Mouse (Mus musculus): ENCODE results near the gene Ctsz. TPM values are rescaled to one million over a fixed set of nuclear protein-coding genes. Genes with fewer than 3 reads are reported as not detected.

The Ctsz gene
- polyA plus RNA-seq (2014; fragmentation: Nextera tagmentation; extraction: Ambion mirVana), result 172 and 179 TPM in 2 replicates

- ATAC-seq (ENCODE audit: insufficient read depth) (peak; percentile 76), DNase-seq (peak; percentile 79)
- no peaks in the 10 kb centered on the region for H3K27me3 ChIP-seq (ENCODE audit: insufficient read depth, low read length)
- H3K27ac ChIP-seq (ENCODE audit: low read depth), result peak within 1 kb of the TSS; percentile 50; the same call in 1 of the 2 replicates
- under 1% methylated on average over 38 of the region's 38 CpGs for WGBS
- peaks cover 26% of the 10 kb centered on the region for H3K4me1 ChIP-seq (ENCODE audit: insufficient read depth)
- no peak for TF ChIP-seq CTCF (IDR thresholded peaks at IDR 0.05; ENCODE audit: low read depth)
- no peaks in the 10 kb centered on the region for H3K9me3 ChIP-seq (ENCODE audit: low read depth, low read length)
- peak within 1 kb of the TSS; percentile 64 for H3K4me3 ChIP-seq (ENCODE audit: low read depth, low read length)
- H3K36me3 ChIP-seq (ENCODE audit: insufficient read depth), result peaks cover 8% of the 10 kb centered on the region; the same call in 1 of the 2 replicates
- peak within 1 kb of the TSS; percentile 65 for H3K9ac ChIP-seq
- H3K4me2 ChIP-seq, result peak within 1 kb of the TSS; percentile 82
These were observed at the start of gene Ctsz for GRCm38 (mm10) chr2:174438737-174439449. TSS of gene Ctsz (minus strand) at chr2:174439039.

DNA sequence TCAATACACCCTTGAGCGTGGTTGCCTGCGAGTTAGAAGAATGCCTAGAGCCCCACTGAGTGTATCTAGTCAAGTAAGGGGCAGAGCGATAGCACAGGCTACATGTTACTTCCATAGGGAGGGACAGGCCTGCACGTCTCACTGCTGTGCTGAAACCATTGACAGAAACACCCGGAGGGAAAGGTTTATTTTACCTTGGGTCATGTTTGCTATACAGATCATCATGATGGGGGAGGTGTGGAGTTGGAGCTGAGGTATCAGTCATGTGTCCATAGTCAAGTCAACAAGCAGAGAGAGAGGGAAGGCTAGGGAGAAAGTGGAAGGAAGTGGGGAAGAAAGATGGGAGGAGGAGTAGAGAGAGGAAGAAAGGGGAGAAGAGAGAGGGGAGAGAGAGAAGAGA is 48.2 kb upstream of the Ctsz start:
- DNase-seq, result no peak
- ATAC-seq (ENCODE audit: insufficient read depth), result no peak
- H3K4me3 ChIP-seq (ENCODE audit: low read depth, low read length), result no peak overlapping the region
- H3K9me3 ChIP-seq (ENCODE audit: low read depth, low read length), result no peaks in the 10 kb centered on the region
- H3K4me1 ChIP-seq (ENCODE audit: insufficient read depth), result no peaks in the 10 kb centered on the region
- H3K27me3 ChIP-seq (ENCODE audit: insufficient read depth, low read length), result no peaks in the 10 kb centered on the region
- H3K9ac ChIP-seq, result no peak overlapping the region
- TF ChIP-seq CTCF (IDR thresholded peaks at IDR 0.05; ENCODE audit: low read depth), result no peak
- H3K4me2 ChIP-seq, result no peak overlapping the region
- 63% methylated on average over 5 of the region's 5 CpGs for WGBS
- no peaks in the 10 kb centered on the region for H3K36me3 ChIP-seq (ENCODE audit: insufficient read depth)
- H3K27ac ChIP-seq (ENCODE audit: low read depth), result no peak overlapping the region

DNA sequence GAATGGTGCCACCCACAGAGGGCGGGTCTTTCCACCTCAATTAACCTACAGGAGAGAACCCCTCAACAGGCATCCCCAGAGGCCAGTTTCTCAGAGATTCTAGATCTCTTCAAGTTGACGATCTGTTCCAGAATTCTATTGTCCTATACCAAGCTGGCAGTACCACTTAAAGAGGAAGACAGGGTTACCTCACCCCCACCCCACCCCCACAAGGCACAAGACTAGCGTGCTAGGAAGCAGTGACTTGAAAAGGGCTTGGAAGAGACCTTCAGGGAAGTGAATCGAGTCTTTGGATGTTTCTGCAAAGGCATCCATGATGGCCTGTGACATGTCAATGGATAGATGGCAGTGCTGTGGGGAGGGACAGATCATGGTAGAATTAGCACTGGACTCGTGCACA is 39.9 kb upstream of the Ctsz start:
- 0 out of 2 replicates have a peak overlapping the region, but pooled peaks have one; percentile 31 for H3K27ac ChIP-seq (ENCODE audit: low read depth)
- H3K27me3 ChIP-seq (ENCODE audit: insufficient read depth, low read length), result no peaks in the 10 kb centered on the region
- H3K4me3 ChIP-seq (ENCODE audit: low read depth, low read length), result no peak overlapping the region
- no peaks in the 10 kb centered on the region for H3K36me3 ChIP-seq (ENCODE audit: insufficient read depth)
- no peaks in the 10 kb centered on the region for H3K9me3 ChIP-seq (ENCODE audit: low read depth, low read length)
- H3K4me2 ChIP-seq, result no peak overlapping the region
- no peak for TF ChIP-seq CTCF (IDR thresholded peaks at IDR 0.05; ENCODE audit: low read depth)
- no peak overlapping the region for H3K9ac ChIP-seq
- DNase-seq, result no peak
- H3K4me1 ChIP-seq (ENCODE audit: insufficient read depth), result no peaks in the 10 kb centered on the region
- ATAC-seq (ENCODE audit: insufficient read depth), result no peak
- 66% methylated on average over 5 of the region's 5 CpGs for WGBS

GRCm38 (mm10) chr2:174477543-174478319 is 38.9 kb upstream of the Ctsz start:
- H3K4me2 ChIP-seq, result no peak overlapping the region
- no peaks in the 10 kb centered on the region for H3K27me3 ChIP-seq (ENCODE audit: insufficient read depth, low read length)
- no peaks in the 10 kb centered on the region for H3K36me3 ChIP-seq (ENCODE audit: insufficient read depth)
- H3K9ac ChIP-seq, result no peak overlapping the region
- H3K9me3 ChIP-seq (ENCODE audit: low read depth, low read length), result no peaks in the 10 kb centered on the region
- DNase-seq, result no peak
- ATAC-seq (ENCODE audit: insufficient read depth), result no peak
- no peaks in the 10 kb centered on the region for H3K4me1 ChIP-seq (ENCODE audit: insufficient read depth)
- peak overlapping the region; percentile 31 for H3K27ac ChIP-seq (ENCODE audit: low read depth)
- TF ChIP-seq CTCF (IDR thresholded peaks at IDR 0.05; ENCODE audit: low read depth), result no peak
- H3K4me3 ChIP-seq (ENCODE audit: low read depth, low read length), result no peak overlapping the region
- 47% methylated on average over 3 of the region's 3 CpGs for WGBS

GRCm38 (mm10) chr2:174473550-174473927 is 34.7 kb upstream of the Ctsz start:
- Histone ChIP-seq H3K9ac (peak overlapping the region; percentile 42), H3K4me2 (peak overlapping the region; percentile 83), H3K27ac (ENCODE audit: low read depth) (peak overlapping the region; percentile 77), H3K9me3 (ENCODE audit: low read depth, low read length) (no peaks in the 10 kb centered on the region), H3K4me1 (ENCODE audit: insufficient read depth) (no peaks in the 10 kb centered on the region), H3K27me3 (ENCODE audit: insufficient read depth, low read length) (no peaks in the 10 kb centered on the region), H3K36me3 (ENCODE audit: insufficient read depth) (peaks cover 17% of the 10 kb centered on the region; the same call in 1 of the 2 replicates), H3K4me3 (ENCODE audit: low read depth, low read length) (peak overlapping the region; percentile 84)
- WGBS, result 58% methylated on average over 5 of the region's 5 CpGs
- no peak for TF ChIP-seq CTCF (IDR thresholded peaks at IDR 0.05; ENCODE audit: low read depth)
- DNase-seq (no peak), ATAC-seq (ENCODE audit: insufficient read depth) (no peak)

DNA sequence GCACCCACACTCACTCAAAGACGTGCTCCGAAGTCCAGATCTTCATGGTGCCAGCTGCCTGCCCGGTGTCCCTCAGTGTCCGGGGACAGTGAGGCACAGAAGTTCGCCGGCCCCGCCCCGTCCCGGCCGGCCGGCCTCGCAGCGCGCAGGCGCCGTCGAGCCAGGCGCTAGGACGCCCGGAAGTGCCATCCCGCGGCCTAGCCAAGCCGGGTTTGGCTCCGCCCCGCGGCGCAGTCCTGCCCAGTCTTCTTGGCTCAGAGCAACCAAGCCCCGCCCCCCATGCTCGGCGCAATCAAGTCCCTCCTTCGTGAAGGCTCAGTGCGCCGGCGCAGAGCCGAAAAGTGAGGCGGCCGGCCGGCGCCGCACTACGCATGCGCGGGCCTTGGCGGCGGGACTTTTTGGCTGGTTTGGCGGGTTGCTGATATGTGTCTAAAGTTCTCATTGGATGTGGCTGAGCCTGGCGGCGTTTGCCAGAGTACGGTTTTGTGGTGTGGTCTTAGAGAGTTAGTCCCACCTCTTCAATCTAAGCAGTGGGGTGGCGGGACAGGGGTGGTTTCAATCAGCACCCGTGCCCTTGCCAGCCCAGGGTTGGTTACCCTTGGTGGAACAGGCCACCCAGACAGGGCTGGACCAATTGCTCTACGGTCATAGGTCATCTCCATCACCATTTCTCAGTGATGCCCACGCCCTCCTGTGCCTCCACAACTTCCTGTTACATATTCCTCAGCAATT is 34.1 kb upstream of the Ctsz start, which contains the start of gene Prelid3b:
Gene Prelid3b (minus strand): TSS at position 264 of the 732 bp plus-strand sequence.
- no peak; the same call in 1 of the 2 replicates for TF ChIP-seq CTCF (IDR thresholded peaks at IDR 0.05; ENCODE audit: low read depth)
- ATAC-seq (ENCODE audit: insufficient read depth), result peak; percentile 97
- H3K27me3 ChIP-seq (ENCODE audit: insufficient read depth, low read length), result no peaks in the 10 kb centered on the region
- H3K9me3 ChIP-seq (ENCODE audit: low read depth, low read length), result no peaks in the 10 kb centered on the region
- H3K9ac ChIP-seq, result peak within 1 kb of the TSS; percentile 78
- H3K27ac ChIP-seq (ENCODE audit: low read depth), result peak within 1 kb of the TSS; percentile 77
- peak; percentile 100 for DNase-seq
- H3K4me3 ChIP-seq (ENCODE audit: low read depth, low read length), result peak within 1 kb of the TSS; percentile 84
- WGBS, result under 1% methylated on average over 53 of the region's 53 CpGs
- peaks cover 20% of the 10 kb centered on the region; the same call in 1 of the 2 replicates for H3K36me3 ChIP-seq (ENCODE audit: insufficient read depth)
- no peaks in the 10 kb centered on the region for H3K4me1 ChIP-seq (ENCODE audit: insufficient read depth)
- peak within 1 kb of the TSS; percentile 83 for H3K4me2 ChIP-seq
